Mouse (Mus musculus) monocyte, adult 2 months (primary cell): Measurements from ENCODE around the gene Cryba4.
A peak's percentile ranks its signal among the peaks of the same experiment; 100 is the strongest.

Experiments
- DNase-seq, 2 experiments: peaks; one replicate each; pipeline ENCODE4 v3.0.0; 2022; ENCODE audit warnings: low spot score in 2 of 2, low read depth in 1 of 2

Gene Cryba4

DNA sequence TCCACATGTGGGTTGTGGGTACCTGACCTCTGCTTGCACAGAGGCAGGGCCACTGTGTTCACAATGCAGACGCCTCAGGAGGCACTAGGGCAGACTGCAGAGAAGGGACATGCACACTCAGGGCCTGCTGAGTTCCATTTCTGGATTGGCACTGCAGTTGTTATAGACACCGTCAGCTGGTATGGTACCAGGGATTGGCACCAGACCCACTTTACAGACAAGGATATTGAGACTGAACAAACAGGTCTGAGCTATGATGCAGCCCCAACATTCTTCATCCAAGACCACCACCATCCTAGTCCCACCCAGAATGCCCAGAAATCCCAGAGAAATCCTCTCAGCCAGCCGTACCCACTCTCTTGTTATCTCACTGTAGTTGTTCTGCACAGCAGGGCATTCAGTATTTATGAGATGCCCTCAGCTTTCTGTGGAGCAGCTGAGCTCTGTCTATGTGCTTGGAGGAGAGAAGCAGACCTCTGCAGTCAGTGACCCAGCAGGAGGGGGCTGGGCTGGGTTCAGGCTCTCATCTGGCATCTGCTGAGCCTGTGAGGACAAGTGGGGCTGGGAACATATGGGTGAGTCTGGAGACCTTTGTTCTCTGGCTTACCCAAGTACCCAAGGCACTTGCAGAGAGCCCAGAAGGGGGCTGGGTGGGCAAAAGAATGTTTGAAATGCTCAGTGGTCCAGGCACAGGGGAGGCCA, 13.4 kb downstream of the Cryba4 start:
- DNase-seq, result no peak

GRCm38 (mm10) chr5:112237866-112238570, 14.3 kb downstream of the Cryba4 start:
- DNase-seq, result no peak

- DNase-seq, result no peak
Observed at GRCm38 (mm10) chr5:112237439-112237838, 14.9 kb downstream of the Cryba4 start.

GRCm38 (mm10) chr5:112236631-112237030, 15.7 kb downstream of the Cryba4 start:
- no peak for DNase-seq

DNA sequence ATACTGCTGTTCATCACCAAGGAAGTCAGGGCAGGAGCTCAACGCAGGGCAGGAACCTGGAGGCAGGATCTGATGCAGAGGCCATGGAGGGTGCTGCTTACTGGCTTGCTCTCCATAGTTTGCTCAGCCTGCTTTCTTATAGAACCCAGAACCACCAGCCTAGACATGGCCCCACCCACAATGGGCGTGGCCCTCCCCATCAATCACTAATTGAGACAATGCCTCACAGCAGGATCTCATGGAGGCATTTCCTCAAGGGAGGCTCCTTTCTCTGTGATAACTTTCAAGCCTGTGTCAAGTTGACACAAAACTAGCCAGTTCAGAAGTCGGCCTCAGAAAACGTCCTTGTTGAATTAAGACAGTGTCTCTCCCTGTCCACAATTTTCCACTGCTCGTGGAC, 16.5 kb downstream of the Cryba4 start:
- DNase-seq, result no peak

- no peak for DNase-seq
Observed at GRCm38 (mm10) chr5:112228240-112229076, 23.9 kb downstream of the Cryba4 start.

- no peak for DNase-seq
Observed at GRCm38 (mm10) chr5:112227898-112228239, 24.4 kb downstream of the Cryba4 start.

- no peak for DNase-seq
Observed at GRCm38 (mm10) chr5:112227354-112227753, 25.0 kb downstream of the Cryba4 start.

DNA sequence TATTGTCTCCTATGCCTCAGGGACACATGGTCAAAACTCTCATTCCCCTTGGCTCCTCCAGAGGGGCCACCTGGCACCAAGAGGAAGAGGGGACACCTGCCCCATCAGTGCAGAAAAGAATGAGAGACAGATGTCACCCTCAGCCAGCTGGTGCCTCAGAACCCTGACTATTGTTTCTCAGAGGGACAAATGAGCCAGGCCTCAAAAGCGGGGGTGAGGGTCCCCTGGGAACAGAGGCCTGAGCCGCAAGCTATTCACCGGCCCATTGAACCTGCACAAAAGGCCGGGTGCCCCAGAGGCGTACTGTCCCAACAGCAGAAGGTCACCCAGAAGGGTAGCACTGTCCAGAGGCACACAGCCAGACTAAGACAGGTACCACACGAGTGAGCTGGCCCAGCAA, 26.7 kb downstream of the Cryba4 start:
- DNase-seq, result no peak

GRCm38 (mm10) chr5:112220203-112220602, 32.1 kb downstream of the Cryba4 start:
- DNase-seq, result no peak

- no peak for DNase-seq
Observed at GRCm38 (mm10) chr5:112219398-112219797, 32.9 kb downstream of the Cryba4 start.

DNA sequence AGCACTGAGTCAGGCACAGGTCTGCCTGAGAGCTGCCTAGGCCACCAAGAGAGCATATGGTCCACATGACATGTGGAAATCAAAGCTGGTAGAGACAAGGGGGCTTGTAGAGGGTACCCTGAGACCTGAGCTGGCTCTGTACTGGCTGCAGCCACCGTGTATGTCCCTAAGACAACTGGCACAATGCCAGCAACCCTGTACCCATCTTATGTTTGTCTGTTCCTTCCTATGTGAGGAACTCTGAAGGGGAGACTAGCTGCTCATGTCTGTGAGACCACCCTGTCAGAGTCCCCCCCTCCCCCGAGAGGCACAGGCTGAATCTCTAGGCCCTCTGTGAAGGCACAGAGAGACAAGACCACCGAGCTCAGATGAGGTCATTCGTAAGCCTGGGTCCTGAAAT, 33.6 kb downstream of the Cryba4 start:
- DNase-seq, result no peak

GRCm38 (mm10) chr5:112217031-112217430, 35.3 kb downstream of the Cryba4 start:
- no peak for DNase-seq

- no peak for DNase-seq
Observed at GRCm38 (mm10) chr5:112216335-112216734, 36.0 kb downstream of the Cryba4 start.

- DNase-seq, result no peak
Observed at GRCm38 (mm10) chr5:112215801-112216251, 36.5 kb downstream of the Cryba4 start.

DNA sequence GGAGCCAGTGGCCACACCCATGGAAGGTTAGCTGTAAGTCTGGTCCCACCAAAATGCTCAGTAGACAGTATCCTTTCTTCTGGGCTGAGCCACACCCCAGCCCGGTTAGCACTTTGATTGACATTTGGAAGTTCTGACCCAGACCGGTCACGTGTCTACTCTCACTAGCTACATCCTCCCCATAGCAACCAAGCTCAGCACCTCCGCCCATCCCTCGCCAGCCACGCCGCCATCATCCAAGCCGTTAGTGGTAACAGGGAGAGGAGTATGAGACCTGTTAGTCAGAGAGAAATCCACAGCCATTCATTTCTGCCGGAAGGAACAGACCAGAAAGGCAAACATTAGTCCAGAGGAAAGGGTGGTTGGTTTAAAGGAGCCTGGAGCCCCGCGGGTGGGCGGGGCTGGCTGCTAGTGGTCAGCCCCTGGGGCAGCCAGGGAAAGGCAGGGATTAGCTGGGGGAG, 37.0 kb downstream of the Cryba4 start:
- no peak for DNase-seq

DNA sequence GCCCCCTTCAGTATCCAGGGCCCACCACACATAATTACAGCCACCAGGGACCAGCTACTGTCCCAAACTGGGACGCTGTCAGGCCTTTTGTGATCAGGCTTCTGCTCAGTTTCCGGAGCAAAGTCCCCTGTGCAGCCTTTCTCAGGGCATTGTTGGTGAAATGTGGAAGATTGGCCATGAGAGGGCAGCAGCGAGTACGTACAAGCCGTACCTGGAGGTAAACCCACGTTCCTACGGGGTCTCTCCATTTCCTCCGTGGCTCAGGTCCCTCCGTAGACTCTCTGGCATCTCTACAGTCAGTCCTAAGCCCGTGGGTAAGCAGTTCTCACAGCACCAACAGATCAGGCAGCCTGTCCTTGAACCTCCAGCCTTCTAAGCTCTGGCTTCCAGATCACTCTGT, 37.9 kb downstream of the Cryba4 start:
- peak in 1 of 2 experiments; percentile 15 for DNase-seq

DNA sequence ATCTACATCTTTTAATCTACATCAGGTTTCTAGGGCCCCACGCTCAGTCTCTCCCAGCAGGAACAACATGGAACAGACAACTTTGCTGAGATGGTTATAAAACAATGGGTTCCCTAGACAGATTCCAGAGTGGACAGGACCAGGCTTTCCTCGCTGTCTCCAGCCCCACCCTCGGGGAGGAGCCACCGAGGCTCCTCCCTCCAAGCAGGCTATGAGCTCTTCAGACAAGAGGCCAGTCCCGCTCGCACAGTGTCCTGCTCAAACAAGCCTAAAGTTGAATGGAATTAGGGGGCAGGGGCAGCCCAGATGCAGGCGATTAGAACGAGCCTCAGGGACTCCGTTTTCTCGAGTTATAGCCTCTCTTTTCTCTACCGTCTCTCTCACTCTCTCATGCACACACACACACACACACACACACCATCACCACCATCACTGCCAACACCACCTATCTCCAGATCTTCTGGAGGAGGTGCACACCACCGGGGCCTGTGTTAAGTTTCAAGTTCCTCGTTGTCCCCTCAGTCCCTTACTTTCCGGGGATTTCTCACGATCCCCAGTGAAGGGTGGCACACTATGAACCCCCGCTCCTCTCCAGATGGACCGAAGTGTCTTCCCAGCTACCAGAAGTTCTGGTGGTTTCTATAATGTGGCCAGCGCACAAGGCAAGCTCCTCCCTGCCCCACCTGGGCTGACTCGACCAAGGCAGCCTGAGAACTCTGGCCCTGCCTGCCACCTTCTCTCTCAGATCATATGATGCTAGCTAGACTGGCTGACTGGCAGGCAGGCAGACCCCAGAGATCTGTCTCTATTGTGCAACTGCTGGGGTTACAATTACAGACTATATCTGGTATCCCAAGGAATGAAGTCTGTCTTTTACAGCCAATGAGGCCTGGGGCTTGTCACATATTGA, 38.7 kb downstream of the Cryba4 start:
- no peak for DNase-seq

DNA sequence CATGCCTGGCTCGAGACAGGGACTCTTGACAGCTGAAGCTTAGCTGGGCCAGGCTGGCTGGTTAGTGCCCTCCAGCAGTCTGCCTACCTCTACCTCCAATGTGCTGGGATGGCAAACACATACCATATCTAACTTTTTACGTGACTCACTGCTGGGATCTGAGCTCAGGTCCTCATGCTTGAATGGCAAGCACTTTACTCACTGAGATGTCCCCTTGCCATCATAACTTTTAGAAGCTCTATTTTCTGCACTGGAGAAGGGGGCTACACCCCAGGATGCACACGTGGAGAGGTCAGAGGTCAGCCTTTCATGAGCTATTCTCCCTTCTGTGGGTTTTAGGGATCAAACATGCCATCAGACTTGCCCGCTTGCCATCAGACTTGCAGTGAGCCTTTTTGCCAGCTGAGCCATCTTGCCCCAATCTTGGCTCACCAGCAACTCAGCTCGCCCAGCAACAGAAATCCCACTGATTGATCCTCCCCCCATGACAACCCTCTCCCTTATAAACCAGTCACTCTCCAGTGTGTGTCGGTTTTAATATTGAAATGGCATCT, 39.5 kb downstream of the Cryba4 start:
- DNase-seq, result no peak

DNA sequence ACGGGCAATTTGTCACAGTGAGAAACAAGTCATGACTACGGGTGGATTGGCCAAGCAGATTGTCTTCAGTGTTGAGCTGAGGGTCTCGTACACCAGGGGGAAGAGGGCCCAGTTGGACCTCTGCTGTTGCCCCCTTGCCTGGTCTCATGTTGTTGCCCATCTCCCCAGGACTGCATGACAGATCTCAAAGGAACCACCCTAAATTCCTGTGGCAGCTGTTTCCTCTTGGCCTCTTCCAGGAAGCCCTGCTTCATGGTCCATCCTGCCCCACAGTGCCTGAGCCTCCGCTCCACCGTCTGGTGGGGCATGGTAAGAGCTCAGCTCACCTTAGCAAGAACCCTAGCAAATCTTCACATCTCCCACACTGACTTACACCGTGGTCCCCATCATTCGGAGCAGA, 40.4 kb downstream of the Cryba4 start:
- no peak for DNase-seq
